Mouse (Mus musculus) midbrain, embryonic 14.5 days (tissue): ENCODE measurements around the gene Lix1. TPM values are rescaled to one million over a fixed set of nuclear protein-coding genes. Genes with fewer than 3 reads are reported as not detected.

Source experiments
- ATAC-seq: fragments of 200-750 bp; cut with Nextera tagmentation; 2 replicates; pipeline ENCODE4 v1.8.0; 2017; ENCODE audit warnings: moderate number of reproducible peaks, moderate library complexity; ENCODE audit not compliant: low FRiP score, low TSS enrichment
- DNase-seq: peaks from one replicate; pipeline ENCODE4 v3.0.0-alpha.2; 2015
- H3K27ac ChIP-seq: fragments of 300-500 bp; sonication (generic); replicated peaks from 2 replicates; pipeline ENCODE4 v1.5.1; 2014; ENCODE audit warnings: mild to moderate bottlenecking, low read depth, low read length, moderate library complexity
- H3K27me3 ChIP-seq: fragments of 300-500 bp; sonication (generic); 2 replicates; pipeline ENCODE4 v1.6.1; 2014; ENCODE audit warnings: low read length, control low read depth, mixed read lengths; ENCODE audit not compliant: control insufficient read depth, insufficient read depth
- H3K36me3 ChIP-seq: fragments of 300-500 bp; sonication (generic); 2 replicates; pipeline ENCODE4 v1.6.1; 2014; ENCODE audit warnings: low read length, control low read depth; ENCODE audit not compliant: control insufficient read depth, insufficient read depth
- H3K4me1 ChIP-seq: fragments of 300-500 bp; sonication (generic); 2 replicates; pipeline ENCODE4 v1.6.1; 2014; ENCODE audit warnings: mild to moderate bottlenecking, antibody characterized with exemption, low read length, control low read depth; ENCODE audit not compliant: control insufficient read depth, insufficient read depth
- H3K4me2 ChIP-seq: fragments of 300-500 bp; sonication (generic); 2 replicates; pipeline ENCODE4 v1.6.1; 2014; ENCODE audit warnings: mild to moderate bottlenecking, low read length, moderate library complexity
- H3K4me3 ChIP-seq: fragments of 300-500 bp; sonication (generic); replicated peaks from 2 replicates; pipeline ENCODE4 v1.5.1; 2014; ENCODE audit warnings: low read depth, low read length
- H3K9ac ChIP-seq: fragments of 300-500 bp; sonication (generic); replicated peaks from 2 replicates; pipeline ENCODE4 v1.6.1; 2014; ENCODE audit warnings: mild to moderate bottlenecking, low read length, moderate library complexity
- H3K9me3 ChIP-seq: fragments of 300-500 bp; sonication (generic); 2 replicates; pipeline ENCODE4 v1.6.1; 2016; ENCODE audit warnings: low read length, control low read depth, mixed read lengths; ENCODE audit not compliant: control insufficient read depth
- WGBS: fragments of 180-500 bp; shearing (Covaris S2); extraction: QIAGEN DNeasy Blood & Tissue Kit; methylation state at CpG from one replicate; pipeline ENCODE4 v1.1.7; 2014; 5-methylcytosine and 5-hydroxymethylcytosine counted together
- polyA plus RNA-seq: library from polyadenylated mRNA; unstranded; fragments of >200 nt; fragmentation: Nextera tagmentation; extraction: Ambion mirVana; gene quantifications from 2 replicates; pipeline ENCODE4 v1.2.1, GENCODE M21; 2014

Gene Lix1
- polyA plus RNA-seq, 1 experiment from 2014 or later = 9.2 TPM

GRCm38 (mm10) chr17:17408137-17408536, 5.7 kb downstream of the Lix1 start:
- H3K9me3 ChIP-seq = no peaks in the 10 kb centered on the region
- no peak overlapping the region for H3K9ac ChIP-seq
- no peak overlapping the region for H3K4me2 ChIP-seq
- no peaks in the 10 kb centered on the region for H3K36me3 ChIP-seq
- no peak overlapping the region for H3K27ac ChIP-seq
- no peak overlapping the region for H3K4me3 ChIP-seq
- ATAC-seq (no peak), DNase-seq (no peak)
- no peaks in the 10 kb centered on the region for H3K27me3 ChIP-seq
- H3K4me1 ChIP-seq = peaks cover 10% of the 10 kb centered on the region
- 14% methylated on average over 6 of the region's 6 CpGs for WGBS

- Histone ChIP-seq H3K4me3 (no peak overlapping the region), H3K4me1 (peaks cover 10% of the 10 kb centered on the region), H3K27me3 (no peaks in the 10 kb centered on the region), H3K9me3 (no peaks in the 10 kb centered on the region), H3K27ac (no peak overlapping the region; the same call in 1 of the 2 replicates), H3K4me2 (no peak overlapping the region), H3K36me3 (no peaks in the 10 kb centered on the region), H3K9ac (no peak overlapping the region)
- DNase-seq = no peak
- WGBS = 28% methylated on average over 6 of the region's 6 CpGs
- 0 out of 2 replicates have a peak, but pooled peaks have one; percentile 26 for ATAC-seq
These were observed 6.4 kb downstream of the Lix1 start for GRCm38 (mm10) chr17:17408720-17409478.

- 0% methylated on average over 2 of the region's 2 CpGs for WGBS
- Histone ChIP-seq H3K9me3 (no peaks in the 10 kb centered on the region), H3K4me2 (no peak overlapping the region), H3K36me3 (no peaks in the 10 kb centered on the region), H3K27me3 (no peaks in the 10 kb centered on the region), H3K4me1 (peaks cover 10% of the 10 kb centered on the region), H3K27ac (0 out of 2 replicates have a peak overlapping the region, but pooled peaks have one; percentile 49), H3K9ac (no peak overlapping the region), H3K4me3 (no peak overlapping the region)
- ATAC-seq (0 out of 2 replicates have a peak, but pooled peaks have one; percentile 38), DNase-seq (peak; percentile 50)
These were observed 7.1 kb downstream of the Lix1 start for GRCm38 (mm10) chr17:17409601-17410000.

- Histone ChIP-seq H3K27ac (no peak overlapping the region), H3K4me2 (no peak overlapping the region), H3K4me1 (peaks cover 10% of the 10 kb centered on the region), H3K9me3 (no peaks in the 10 kb centered on the region), H3K36me3 (no peaks in the 10 kb centered on the region), H3K4me3 (no peak overlapping the region), H3K27me3 (no peaks in the 10 kb centered on the region), H3K9ac (no peak overlapping the region)
- no peak for ATAC-seq
- DNase-seq = no peak
- 49% methylated on average over 2 of the region's 2 CpGs for WGBS
These were observed 9.0 kb downstream of the Lix1 start for GRCm38 (mm10) chr17:17411443-17411842.

GRCm38 (mm10) chr17:17412176-17412575, 9.7 kb downstream of the Lix1 start:
- no peaks in the 10 kb centered on the region for H3K36me3 ChIP-seq
- H3K4me2 ChIP-seq = no peak overlapping the region
- ATAC-seq = no peak
- H3K4me1 ChIP-seq = peaks cover 10% of the 10 kb centered on the region
- H3K9ac ChIP-seq = no peak overlapping the region
- no peaks in the 10 kb centered on the region for H3K9me3 ChIP-seq
- no peak overlapping the region for H3K4me3 ChIP-seq
- no peak for DNase-seq
- H3K27me3 ChIP-seq = no peaks in the 10 kb centered on the region
- H3K27ac ChIP-seq = no peak overlapping the region
- 93% methylated on average over 2 of the region's 2 CpGs for WGBS

GRCm38 (mm10) chr17:17414206-17414605, 11.7 kb downstream of the Lix1 start:
- Histone ChIP-seq H3K4me1 (peaks cover 7% of the 10 kb centered on the region), H3K4me3 (no peak overlapping the region), H3K27me3 (no peaks in the 10 kb centered on the region), H3K9me3 (no peaks in the 10 kb centered on the region), H3K36me3 (no peaks in the 10 kb centered on the region), H3K27ac (no peak overlapping the region), H3K9ac (no peak overlapping the region), H3K4me2 (no peak overlapping the region)
- no peak for ATAC-seq
- 95% methylated on average over 3 of the region's 3 CpGs for WGBS
- DNase-seq = no peak

GRCm38 (mm10) chr17:17424609-17425307, 22.3 kb downstream of the Lix1 start:
- H3K4me1 ChIP-seq = no peaks in the 10 kb centered on the region
- peak overlapping the region; percentile 21; the same call in 1 of the 2 replicates for H3K27ac ChIP-seq
- H3K27me3 ChIP-seq = no peaks in the 10 kb centered on the region
- 4% methylated on average over 4 of the region's 4 CpGs for WGBS
- DNase-seq (peak; percentile 56), ATAC-seq (peak; percentile 48; the same call in 1 of the 2 replicates)
- no peaks in the 10 kb centered on the region for H3K9me3 ChIP-seq
- no peak overlapping the region for H3K4me2 ChIP-seq
- H3K36me3 ChIP-seq = no peaks in the 10 kb centered on the region
- no peak overlapping the region for H3K9ac ChIP-seq
- H3K4me3 ChIP-seq = no peak overlapping the region

GRCm38 (mm10) chr17:17425308-17425813, 22.9 kb downstream of the Lix1 start:
- Histone ChIP-seq H3K4me3 (no peak overlapping the region), H3K4me1 (no peaks in the 10 kb centered on the region), H3K27me3 (no peaks in the 10 kb centered on the region), H3K4me2 (no peak overlapping the region), H3K9ac (no peak overlapping the region), H3K9me3 (no peaks in the 10 kb centered on the region), H3K27ac (no peak overlapping the region), H3K36me3 (no peaks in the 10 kb centered on the region)
- ATAC-seq = peak; percentile 31; the same call in 1 of the 2 replicates
- DNase-seq = no peak
- WGBS = 11% methylated on average over 4 of the region's 4 CpGs
